Mouse (Mus musculus) embryonic facial prominence, embryonic 14.5 days (tissue): ENCODE data around the gene Styk1. TPM values are rescaled to one million over a fixed set of nuclear protein-coding genes. Genes with fewer than 3 reads are reported as not detected.
A peak's percentile ranks its signal among the peaks of the same experiment; 100 is the strongest.
"Not testable (repeated sequence)": the region's sequence is repeated elsewhere in the genome, so short reads cannot be mapped to it uniquely, and the experiment has no call there.

ENCODE experiments used
- ATAC-seq: fragments of 200-750 bp; cut with Nextera tagmentation; 2 replicates; pipeline ENCODE4 v1.8.0; 2017; ENCODE audit warnings: low read depth, moderate number of reproducible peaks, moderate TSS enrichment
- DNase-seq: peaks from one replicate; pipeline ENCODE4 v3.0.0-alpha.2; 2015; ENCODE audit warnings: low spot score
- H3K27ac ChIP-seq: fragments of 300-500 bp; sonication (generic); replicated peaks from 2 replicates; pipeline ENCODE4 v1.5.1; 2014; ENCODE audit warnings: low read depth, mild to moderate bottlenecking, low read length, moderate library complexity
- H3K27me3 ChIP-seq: fragments of 300-500 bp; sonication (generic); replicated peaks from 2 replicates; pipeline ENCODE4 v1.6.1; 2014; ENCODE audit warnings: low read length; ENCODE audit not compliant: control insufficient read depth, insufficient read depth
- H3K36me3 ChIP-seq: fragments of 300-500 bp; sonication (generic); 2 replicates; pipeline ENCODE4 v1.6.1; 2014; ENCODE audit warnings: low read length, mixed read lengths; ENCODE audit not compliant: control insufficient read depth, insufficient read depth
- H3K4me1 ChIP-seq: fragments of 300-500 bp; sonication (generic); 2 replicates; pipeline ENCODE4 v1.6.1; 2014; ENCODE audit warnings: antibody characterized with exemption, low read length; ENCODE audit not compliant: control insufficient read depth, insufficient read depth
- H3K4me2 ChIP-seq: fragments of 300-500 bp; sonication (generic); 2 replicates; pipeline ENCODE4 v1.6.1; 2014; ENCODE audit warnings: low read depth, mild to moderate bottlenecking, low read length, moderate library complexity, mixed read lengths
- H3K4me3 ChIP-seq: fragments of 300-500 bp; sonication (generic); 2 replicates; pipeline ENCODE4 v1.5.1; 2014; ENCODE audit warnings: low read depth, mild to moderate bottlenecking, low read length
- H3K9ac ChIP-seq: fragments of 300-500 bp; sonication (generic); 2 replicates; pipeline ENCODE4 v1.6.1; 2014; ENCODE audit warnings: low read depth, mild to moderate bottlenecking, low read length, moderate library complexity, mixed read lengths
- H3K9me3 ChIP-seq: fragments of 300-500 bp; sonication (generic); 2 replicates; pipeline ENCODE4 v1.6.1; 2016; ENCODE audit warnings: low read length; ENCODE audit not compliant: control insufficient read depth
- WGBS: fragments of 180-500 bp; shearing (Covaris S2); extraction: QIAGEN DNeasy Blood & Tissue Kit; methylation state at CpG from one replicate; pipeline ENCODE4 v1.1.7; 2014; 5-methylcytosine and 5-hydroxymethylcytosine counted together
- polyA plus RNA-seq: library from polyadenylated mRNA; unstranded; fragments of >200 nt; fragmentation: Nextera tagmentation; extraction: Ambion mirVana; gene quantifications from 2 replicates; pipeline ENCODE4 v1.2.1, GENCODE M21; 2014

The Styk1 gene
- polyA plus RNA-seq, 1 experiment from 2014 or later, result 2.0 TPM

DNA sequence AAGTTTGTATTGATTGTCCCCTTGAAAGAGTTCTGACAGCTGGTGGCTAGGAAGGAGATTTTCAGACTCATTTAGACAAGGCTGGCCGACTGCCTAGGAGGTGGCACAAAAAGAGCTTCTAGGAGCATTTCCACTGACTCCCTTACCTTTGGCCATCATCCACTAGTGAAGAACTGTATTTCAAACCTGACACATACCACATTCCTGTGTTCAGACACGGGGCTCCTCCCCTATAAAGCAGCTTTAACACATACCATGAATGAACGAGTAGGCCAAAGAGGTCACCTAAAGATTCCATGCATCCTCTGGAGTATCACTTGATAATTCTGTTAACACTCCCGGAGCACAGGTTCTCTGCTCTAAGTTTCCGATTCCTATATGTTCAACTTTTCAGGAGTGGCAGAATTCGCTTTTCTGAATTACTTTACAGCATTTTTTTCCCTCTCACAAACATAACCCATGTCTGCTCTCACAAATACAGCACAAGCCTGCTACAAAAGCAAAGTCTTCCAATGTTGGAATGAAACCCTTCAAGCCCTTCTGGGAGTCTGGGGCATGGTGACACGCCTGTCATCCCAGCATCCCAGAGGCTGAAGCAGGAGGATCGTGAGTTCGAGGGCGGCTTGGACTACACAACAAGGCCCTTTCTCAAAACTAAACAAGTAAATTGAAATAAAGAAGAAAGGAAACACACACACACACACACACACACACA, 61.0 kb downstream of the Styk1 start:
- Histone ChIP-seq H3K9ac (peak overlapping the region; percentile 85), H3K9me3 (no peaks in the 10 kb centered on the region), H3K27ac (peak overlapping the region; percentile 76), H3K27me3 (no peaks in the 10 kb centered on the region), H3K4me3 (peak overlapping the region; percentile 71), H3K36me3 (peaks cover 7% of the 10 kb centered on the region), H3K4me2 (peak overlapping the region; percentile 71), H3K4me1 (peaks cover 4% of the 10 kb centered on the region; the same call in 1 of the 2 replicates)
- ATAC-seq (peak; percentile 48), DNase-seq (peak; percentile 32)
- 16% methylated on average over 10 of the region's 10 CpGs for WGBS

DNA sequence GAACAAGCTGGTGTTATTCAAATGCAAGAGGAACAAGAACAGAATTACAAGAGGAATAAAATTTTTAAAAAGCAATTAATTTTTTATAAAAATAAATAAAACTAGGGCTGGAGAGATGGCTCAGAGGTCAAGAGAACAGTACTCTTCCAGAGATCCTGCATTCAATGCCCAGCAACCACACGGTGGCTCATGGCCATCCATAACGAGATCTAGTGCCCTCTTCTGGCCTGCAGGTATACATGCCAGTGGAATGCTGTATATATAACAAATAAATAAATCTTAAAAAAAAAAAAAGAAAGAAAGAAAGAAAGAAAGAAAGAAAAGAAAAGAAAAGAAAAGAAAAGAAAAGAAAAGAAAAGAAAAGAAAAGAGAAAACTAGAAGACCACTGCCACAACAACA, 63.0 kb downstream of the Styk1 start:
- no peaks in the 10 kb centered on the region for H3K27me3 ChIP-seq
- no peaks in the 10 kb centered on the region for H3K9me3 ChIP-seq
- H3K4me3 ChIP-seq, result no peak overlapping the region
- H3K27ac ChIP-seq, result no peak overlapping the region
- ATAC-seq (no peak), DNase-seq (peak; percentile 42)
- no peak overlapping the region for H3K9ac ChIP-seq
- no peak overlapping the region for H3K4me2 ChIP-seq
- peaks cover 13% of the 10 kb centered on the region for H3K36me3 ChIP-seq
- peaks cover 4% of the 10 kb centered on the region; the same call in 1 of the 2 replicates for H3K4me1 ChIP-seq
- 18% methylated on average over 2 of the region's 2 CpGs for WGBS

DNA sequence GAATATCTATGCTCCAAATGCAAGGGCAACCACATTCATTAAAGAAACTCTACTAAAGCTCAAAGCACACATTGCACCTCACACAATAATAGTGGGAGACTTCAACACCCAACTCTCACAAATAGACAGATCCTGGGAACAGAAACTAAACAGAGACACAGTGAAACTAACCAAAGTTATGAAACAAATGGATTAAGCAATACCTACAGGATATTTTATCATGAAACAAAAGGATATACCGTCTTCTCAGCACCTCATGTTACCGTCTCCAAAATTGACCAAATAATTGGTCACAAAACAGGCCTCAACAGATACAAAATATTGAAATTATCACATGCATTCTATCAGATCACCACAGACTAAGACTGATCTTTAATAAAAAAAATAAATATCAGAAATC, 75.2 kb downstream of the Styk1 start:
- 89% methylated on average over 2 of the region's 2 CpGs for WGBS
- peaks cover 11% of the 10 kb centered on the region; the same call in 1 of the 2 replicates for H3K36me3 ChIP-seq
- not testable (repeated sequence) for H3K4me2 ChIP-seq, H3K9me3 ChIP-seq, H3K27me3 ChIP-seq, H3K4me3 ChIP-seq, H3K27ac ChIP-seq, DNase-seq, H3K9ac ChIP-seq, H3K4me1 ChIP-seq, ATAC-seq

- H3K4me1 ChIP-seq, result no peaks in the 10 kb centered on the region
- H3K27ac ChIP-seq, result no peak overlapping the region
- DNase-seq (no peak), ATAC-seq (no peak)
- H3K27me3 ChIP-seq, result no peaks in the 10 kb centered on the region
- H3K9ac ChIP-seq, result no peak overlapping the region
- no peak overlapping the region for H3K4me2 ChIP-seq
- H3K36me3 ChIP-seq, result no peaks in the 10 kb centered on the region
- H3K4me3 ChIP-seq, result no peak overlapping the region
- WGBS, result 81% methylated on average over 4 of the region's 4 CpGs
- no peaks in the 10 kb centered on the region for H3K9me3 ChIP-seq
These were observed 76.7 kb downstream of the Styk1 start for GRCm38 (mm10) chr6:131276659-131277058.

- no peak overlapping the region for H3K27ac ChIP-seq
- WGBS, result 94% methylated on average over 1 of the region's 1 CpGs
- no peak overlapping the region for H3K9ac ChIP-seq
- H3K4me3 ChIP-seq, result no peak overlapping the region
- H3K27me3 ChIP-seq, result no peaks in the 10 kb centered on the region
- DNase-seq, result no peak
- H3K36me3 ChIP-seq, result no peaks in the 10 kb centered on the region
- ATAC-seq, result no peak
- H3K9me3 ChIP-seq, result no peaks in the 10 kb centered on the region
- H3K4me1 ChIP-seq, result no peaks in the 10 kb centered on the region
- no peak overlapping the region for H3K4me2 ChIP-seq
These were observed 81.1 kb downstream of the Styk1 start for GRCm38 (mm10) chr6:131272311-131272710.

DNA sequence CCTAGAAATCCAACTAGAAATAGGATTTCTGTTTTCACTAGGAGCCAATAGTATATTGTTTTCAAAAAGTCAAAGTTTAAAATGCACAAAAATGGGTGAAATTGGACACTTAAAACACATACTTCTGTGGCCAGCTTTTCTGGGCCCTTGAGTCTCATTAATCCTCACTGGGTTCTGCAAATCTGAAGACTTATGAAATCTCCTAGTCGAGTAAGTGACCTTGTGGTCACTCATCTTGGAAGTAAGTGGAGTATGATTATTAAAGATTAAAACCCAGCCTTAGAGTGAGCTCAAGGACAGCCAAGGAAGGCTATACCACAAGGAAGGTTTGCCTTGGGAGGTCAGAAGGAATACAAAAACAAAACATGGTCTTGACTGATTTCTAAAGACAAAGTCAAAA, 83.1 kb downstream of the Styk1 start:
- no peak for ATAC-seq
- H3K4me2 ChIP-seq, result no peak overlapping the region
- DNase-seq, result no peak
- H3K9ac ChIP-seq, result no peak overlapping the region
- H3K36me3 ChIP-seq, result no peaks in the 10 kb centered on the region
- no peaks in the 10 kb centered on the region for H3K27me3 ChIP-seq
- no peak overlapping the region for H3K27ac ChIP-seq
- H3K4me3 ChIP-seq, result no peak overlapping the region
- 58% methylated on average over 1 of the region's 1 CpGs for WGBS
- H3K4me1 ChIP-seq, result no peaks in the 10 kb centered on the region
- no peaks in the 10 kb centered on the region for H3K9me3 ChIP-seq

- H3K36me3 ChIP-seq, result no peaks in the 10 kb centered on the region
- H3K4me3 ChIP-seq, result no peak overlapping the region
- H3K27ac ChIP-seq, result no peak overlapping the region
- DNase-seq (no peak), ATAC-seq (no peak)
- H3K27me3 ChIP-seq, result no peaks in the 10 kb centered on the region
- WGBS, result 88% methylated on average over 2 of the region's 2 CpGs
- no peak overlapping the region for H3K4me2 ChIP-seq
- H3K4me1 ChIP-seq, result no peaks in the 10 kb centered on the region
- H3K9ac ChIP-seq, result no peak overlapping the region
- H3K9me3 ChIP-seq, result no peaks in the 10 kb centered on the region
These were observed 83.8 kb downstream of the Styk1 start for GRCm38 (mm10) chr6:131269599-131269998.

DNA sequence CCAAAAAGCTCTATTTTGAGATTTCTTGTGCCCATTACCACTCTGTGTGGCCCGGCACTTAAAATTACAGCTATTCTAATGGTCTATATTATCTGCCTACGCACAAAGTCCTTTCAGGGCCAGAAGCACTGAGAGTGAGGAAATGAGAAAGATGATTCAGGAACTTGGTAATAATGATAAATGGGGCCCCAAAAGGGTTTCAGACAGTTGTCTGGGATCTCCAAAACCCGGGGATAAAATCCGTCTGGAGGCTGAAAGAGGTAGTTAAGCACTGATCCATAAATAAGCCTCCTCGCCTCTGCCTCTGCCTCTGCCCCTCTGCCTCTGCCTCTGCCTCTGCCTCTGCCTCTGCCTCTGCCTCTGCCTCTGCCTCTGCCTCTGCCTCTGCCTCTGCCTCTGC, 89.2 kb downstream of the Styk1 start:
- Histone ChIP-seq H3K27ac (no peak overlapping the region), H3K4me3 (no peak overlapping the region), H3K36me3 (no peaks in the 10 kb centered on the region), H3K27me3 (no peaks in the 10 kb centered on the region), H3K4me2 (no peak overlapping the region), H3K9ac (no peak overlapping the region), H3K9me3 (no peaks in the 10 kb centered on the region), H3K4me1 (no peaks in the 10 kb centered on the region)
- DNase-seq (no peak), ATAC-seq (no peak)
- 80% methylated on average over 5 of the region's 5 CpGs for WGBS

DNA sequence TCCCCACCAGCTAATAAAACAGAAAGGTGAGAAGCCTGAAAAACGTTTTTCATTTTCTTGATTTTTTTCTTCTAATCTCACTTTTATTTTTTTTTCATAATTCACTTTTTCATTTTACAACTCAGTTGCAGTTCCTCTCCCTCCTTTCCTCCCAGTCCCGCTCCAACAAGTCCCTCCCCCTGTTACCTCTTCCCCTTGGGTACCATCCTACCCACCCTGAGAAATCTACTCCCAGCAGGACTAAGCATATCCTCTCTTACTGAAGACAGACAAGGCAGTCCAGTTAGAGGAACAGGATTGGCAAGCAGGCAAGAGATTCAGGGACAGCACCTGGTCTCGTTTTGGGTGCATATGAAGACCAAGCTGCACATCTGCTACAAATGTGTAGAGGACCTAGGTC, 90.6 kb downstream of the Styk1 start:
- WGBS, result 65% methylated on average over 3 of the region's 3 CpGs
- H3K36me3 ChIP-seq, result no peaks in the 10 kb centered on the region

More for the DNA sequence above, 90.6 kb downstream of the Styk1 start:
- H3K27ac ChIP-seq, result no peak overlapping the region
- no peak overlapping the region for H3K9ac ChIP-seq
- ATAC-seq (no peak), DNase-seq (no peak)
- H3K9me3 ChIP-seq, result no peaks in the 10 kb centered on the region
- H3K27me3 ChIP-seq, result no peaks in the 10 kb centered on the region
- no peak overlapping the region for H3K4me3 ChIP-seq
- no peak overlapping the region for H3K4me2 ChIP-seq
- H3K4me1 ChIP-seq, result no peaks in the 10 kb centered on the region
